Mouse (Mus musculus) ES-Bruce4 (cell line): ENCODE data around the gene Smc1a. TPM values are rescaled to one million over a fixed set of nuclear protein-coding genes. Genes with fewer than 3 reads are reported as not detected.

Source experiments
- H3K27ac ChIP-seq: 2 replicates; pipeline ENCODE4 v1.5.1; 2012; ENCODE audit warnings: low read length, inconsistent platforms; ENCODE audit not compliant: insufficient read depth
- H3K27me3 ChIP-seq: 2 replicates; pipeline ENCODE4 v1.6.1; 2012; ENCODE audit warnings: mild to moderate bottlenecking, low read length, inconsistent platforms; ENCODE audit not compliant: control insufficient read depth, poor library complexity, insufficient read depth, severe bottlenecking
- H3K36me3 ChIP-seq: 2 replicates; pipeline ENCODE4 v1.6.1; 2012; ENCODE audit warnings: inconsistent platforms, mild to moderate bottlenecking, low read length, moderate library complexity; ENCODE audit not compliant: control insufficient read depth, poor library complexity, insufficient read depth, severe bottlenecking
- H3K4me1 ChIP-seq: one replicate; pipeline ENCODE4 v1.8.1; 2011; ENCODE audit warnings: low read length; ENCODE audit not compliant: control insufficient read depth, insufficient read depth
- H3K4me3 ChIP-seq: 2 replicates; pipeline ENCODE4 v1.5.1; 2011; ENCODE audit warnings: low read depth, mild to moderate bottlenecking, low read length
- H3K9ac ChIP-seq: 2 replicates; pipeline ENCODE4 v1.6.1; 2012; ENCODE audit warnings: low read depth, mild to moderate bottlenecking, inconsistent platforms; ENCODE audit not compliant: poor library complexity, severe bottlenecking
- H3K9me3 ChIP-seq: replicated peaks from 2 replicates; pipeline ENCODE4 v1.6.1; 2012; ENCODE audit warnings: mild to moderate bottlenecking, low read length, inconsistent platforms; ENCODE audit not compliant: control insufficient read depth, poor library complexity, insufficient read depth, severe bottlenecking
- CTCF ChIP-seq: IDR thresholded peaks from one replicate; pipeline ENCODE4 v1.8.1; 2011; ENCODE audit warnings: low read depth, low read length
- EP300 ChIP-seq: IDR thresholded peaks from 2 replicates; pipeline ENCODE4 v1.6.1; 2011; ENCODE audit warnings: low read depth, low read length; ENCODE audit not compliant: insufficient read depth
- POLR2A ChIP-seq: IDR thresholded peaks from one replicate; pipeline ENCODE4 v1.8.1; 2011; ENCODE audit warnings: low read length; ENCODE audit not compliant: insufficient read depth
- polyA plus RNA-seq: library from polyadenylated mRNA; stranded (reverse); fragments of >200 nt; gene quantifications from 2 replicates; pipeline ENCODE4 v1.2.4, GENCODE M21; 2011; ENCODE audit warnings: low read depth; ENCODE audit not compliant: missing spikeins, insufficient read depth, insufficient read length

The Smc1a gene
- polyA plus RNA-seq, 1 experiment, result 158 TPM

DNA sequence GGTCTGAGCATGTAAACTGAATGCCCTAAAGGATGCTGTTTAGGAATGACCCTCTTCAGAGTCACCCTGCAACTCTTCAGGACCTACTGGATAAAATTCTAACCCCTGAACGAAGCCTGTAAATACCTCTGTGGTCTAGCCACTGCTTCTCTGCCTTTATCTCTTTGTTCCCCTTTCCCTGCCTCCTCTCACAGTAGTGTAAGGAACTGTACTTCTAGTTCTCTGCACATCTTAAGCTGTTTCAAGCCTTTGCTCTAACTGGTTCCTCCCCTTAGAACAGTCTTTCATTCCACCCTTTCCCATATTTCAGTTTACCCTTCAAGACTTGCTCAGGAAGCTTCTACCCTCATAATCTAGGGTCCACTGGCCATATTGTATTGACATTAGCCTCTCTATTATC lies 8.4 kb upstream of the Smc1a start:
- Histone ChIP-seq H3K27me3 (no peaks in the 10 kb centered on the region), H3K9me3 (no peaks in the 10 kb centered on the region), H3K36me3 (peaks cover 5% of the 10 kb centered on the region), H3K4me1 (no peaks in the 10 kb centered on the region), H3K27ac (no peak overlapping the region), H3K9ac (no peak overlapping the region), H3K4me3 (no peak overlapping the region)
- TF ChIP-seq CTCF, result no peak
- no peak for TF ChIP-seq POLR2A
- no peak for TF ChIP-seq EP300

DNA sequence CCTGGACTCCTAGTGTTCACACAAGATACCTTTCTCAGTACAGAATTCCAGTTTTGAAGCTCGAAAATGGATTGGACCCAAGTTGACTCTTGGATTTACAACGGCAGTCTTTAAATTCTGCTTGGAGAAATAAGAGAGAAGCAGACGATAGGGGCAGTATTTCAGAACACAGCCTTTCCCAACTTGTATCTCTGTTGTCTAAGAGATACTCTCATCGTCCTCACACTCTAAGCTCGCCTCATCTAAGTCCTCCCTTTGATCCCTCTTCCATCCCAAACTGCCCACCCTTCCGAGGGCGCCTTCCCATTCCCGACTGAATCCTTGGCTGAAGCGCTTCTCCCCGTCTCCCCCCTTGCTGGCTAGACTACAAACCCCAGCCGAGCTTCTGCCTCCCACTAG lies 477 bp upstream of the Smc1a start:
- no peak for TF ChIP-seq CTCF
- TF ChIP-seq POLR2A, result no peak
- TF ChIP-seq EP300, result no peak
- Histone ChIP-seq H3K4me1 (no peaks in the 10 kb centered on the region), H3K36me3 (no peaks in the 10 kb centered on the region), H3K27ac (peak overlapping the region; percentile 13; the same call in 1 of the 2 replicates), H3K4me3 (peak overlapping the region; percentile 89), H3K9me3 (no peaks in the 10 kb centered on the region), H3K27me3 (no peaks in the 10 kb centered on the region), H3K9ac (peak overlapping the region; percentile 72)

DNA sequence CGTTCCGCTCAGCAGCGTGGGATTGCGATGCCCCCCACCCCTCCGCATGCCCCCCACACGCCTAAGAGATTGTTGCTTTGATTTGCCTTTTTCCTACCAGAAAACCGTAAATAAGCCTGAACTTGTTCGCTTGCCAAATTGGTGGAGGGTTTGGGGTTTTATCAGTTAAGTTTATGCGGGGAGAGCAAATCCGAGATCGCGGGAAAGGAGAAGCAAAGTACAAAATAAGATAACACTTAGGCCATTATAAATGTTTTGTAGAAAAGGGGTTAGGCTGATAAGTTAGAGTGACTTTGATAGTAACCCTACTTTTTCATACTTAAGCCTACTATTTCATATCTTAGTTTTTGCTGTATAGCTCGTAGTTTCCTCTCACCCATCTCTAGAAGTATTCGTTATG lies 958 bp downstream of the Smc1a start:
- H3K27me3 ChIP-seq, result no peaks in the 10 kb centered on the region
- TF ChIP-seq POLR2A (no peak), CTCF (no peak), EP300 (no peak)
- H3K9me3 ChIP-seq, result no peaks in the 10 kb centered on the region
- peak overlapping the region; percentile 32 for H3K9ac ChIP-seq
- H3K4me1 ChIP-seq, result no peaks in the 10 kb centered on the region
- H3K36me3 ChIP-seq, result no peaks in the 10 kb centered on the region
- H3K4me3 ChIP-seq, result peak overlapping the region; percentile 90
- no peak overlapping the region for H3K27ac ChIP-seq

DNA sequence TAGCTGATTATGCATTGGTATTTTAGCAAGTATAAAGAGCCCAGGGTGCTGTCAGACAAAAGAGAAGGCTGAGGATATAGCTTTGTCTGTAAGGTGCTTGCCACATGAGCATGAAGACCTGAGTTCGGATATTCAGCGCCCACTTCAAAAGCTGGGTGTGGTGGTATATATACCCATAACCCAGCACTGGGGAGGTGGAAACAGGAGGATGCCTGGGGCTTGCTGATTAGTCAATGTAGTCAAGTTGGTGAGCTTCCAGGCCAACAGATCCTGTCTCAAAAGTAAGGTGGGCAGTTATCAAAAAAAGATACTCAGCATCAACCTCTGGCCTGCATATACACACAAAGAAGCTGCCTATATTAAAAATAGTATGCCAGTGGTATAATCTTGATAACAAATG lies 3.1 kb downstream of the Smc1a start:
- H3K9ac ChIP-seq, result no peak overlapping the region
- H3K9me3 ChIP-seq, result no peaks in the 10 kb centered on the region
- TF ChIP-seq EP300, result no peak
- TF ChIP-seq POLR2A, result no peak
- no peak for TF ChIP-seq CTCF
- H3K27ac ChIP-seq, result no peak overlapping the region
- no peaks in the 10 kb centered on the region for H3K4me1 ChIP-seq
- no peak overlapping the region for H3K4me3 ChIP-seq
- peaks cover 7% of the 10 kb centered on the region for H3K36me3 ChIP-seq
- no peaks in the 10 kb centered on the region for H3K27me3 ChIP-seq

DNA sequence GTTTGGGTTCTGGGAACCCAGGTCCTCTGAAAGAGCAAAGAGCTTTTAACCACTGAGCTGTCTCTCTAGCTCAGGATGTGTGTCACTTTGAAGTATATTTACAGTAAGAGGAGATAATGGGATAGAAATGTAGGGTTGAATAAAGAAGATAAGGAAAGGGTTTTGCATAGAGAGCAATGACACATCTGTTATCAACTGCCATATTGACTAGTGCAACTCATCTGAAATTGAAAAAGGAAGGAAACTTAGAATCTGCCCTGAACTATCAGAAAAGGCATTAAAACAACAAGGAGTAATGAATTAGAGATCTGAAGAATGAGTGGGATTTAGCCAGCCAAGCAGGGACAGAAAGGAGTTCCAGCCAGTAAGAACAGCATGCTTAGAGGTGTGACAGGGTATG lies 23.6 kb downstream of the Smc1a start:
- no peaks in the 10 kb centered on the region for H3K9me3 ChIP-seq
- TF ChIP-seq CTCF, result no peak
- TF ChIP-seq POLR2A, result no peak
- TF ChIP-seq EP300, result no peak
- no peak overlapping the region for H3K27ac ChIP-seq
- H3K27me3 ChIP-seq, result no peaks in the 10 kb centered on the region
- peaks cover 5% of the 10 kb centered on the region for H3K36me3 ChIP-seq
- no peak overlapping the region for H3K9ac ChIP-seq
- H3K4me3 ChIP-seq, result no peak overlapping the region
- no peaks in the 10 kb centered on the region for H3K4me1 ChIP-seq

DNA sequence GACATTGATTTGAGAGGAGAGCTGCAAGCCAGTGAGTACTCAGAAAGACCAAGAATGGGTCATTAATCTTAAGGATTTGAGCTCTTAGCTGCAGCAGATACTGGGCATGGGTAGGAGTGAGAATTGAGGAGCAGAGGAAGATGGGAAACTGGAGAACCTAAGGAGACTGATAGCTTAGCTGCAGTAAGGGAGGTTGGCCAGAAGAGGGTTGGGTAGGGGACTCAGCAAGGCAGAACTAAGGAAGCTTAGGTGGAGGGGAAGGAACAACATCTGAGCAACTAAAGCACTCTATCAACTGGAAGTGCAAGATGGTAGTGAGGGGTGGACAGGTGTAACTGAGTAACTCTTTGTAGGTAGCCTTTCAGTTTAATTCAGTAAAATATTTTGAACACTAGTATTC lies 31.0 kb downstream of the Smc1a start:
- TF ChIP-seq EP300 (no peak), POLR2A (no peak)
- H3K27me3 ChIP-seq, result no peaks in the 10 kb centered on the region
- no peaks in the 10 kb centered on the region; the same call in 1 of the 2 replicates for H3K9me3 ChIP-seq
- no peak overlapping the region for H3K9ac ChIP-seq
- H3K4me3 ChIP-seq, result no peak overlapping the region
- H3K27ac ChIP-seq, result no peak overlapping the region
- H3K36me3 ChIP-seq, result peaks cover 5% of the 10 kb centered on the region
- H3K4me1 ChIP-seq, result no peaks in the 10 kb centered on the region
